9 mouse cellular contexts compared by ENCODE assay signal in genomic region chr2:148731614-148732326, GRCm38 (mm10). TPM values are rescaled to one million over a fixed set of nuclear protein-coding genes. Genes with fewer than 3 reads are reported as not detected.
DNase-seq lines count a peak whose midpoint lies in the region; ATAC-seq lines count a peak whose summit lies in the region.
"Had no signal": no experiment of that assay in that cellular context is flagged by ENCODE, and none has a peak within 500 bp of the region (broad histone marks: within the 10 kb centered on the region; RNA-seq: fewer than 3 reads in every experiment).

No protein-coding gene starts in this region.

- no peaks in the 10 kb centered on the region for H3K4me1 ChIP-seq in stomach, embryonic 15.5 days

- H3K27me3 ChIP-seq in stomach, embryonic 15.5 days (replicated peaks) = no peaks in the 10 kb centered on the region

- intact Hi-C loops in heart, postnatal 14 days (cut with DNase I) = no loop called here

- peak overlapping the region; percentile 92 for H3K4me2 ChIP-seq in stomach, embryonic 15.5 days

- H3K9ac ChIP-seq in stomach, embryonic 15.5 days = peak overlapping the region; percentile 81

- H3K27ac ChIP-seq in stomach, embryonic 15.5 days = no peak overlapping the region

- H3K9me3 ChIP-seq in stomach, embryonic 15.5 days = no peaks in the 10 kb centered on the region

- H3K4me3 ChIP-seq in stomach, embryonic 15.5 days (replicated peaks) = peak overlapping the region; percentile 80

- 1% methylated on average over 35 of the region's 35 CpGs for WGBS in stomach, embryonic 15.5 days

- peak; percentile 39; the same call in 1 of the 2 replicates for ATAC-seq in erythroid progenitor cell, adult 5-6 weeks (replicated peaks; ENCODE audit: low FRiP score, poor library complexity, severe bottlenecking)
- ATAC-seq in megakaryocyte progenitor cell, adult 5-6 weeks (replicated peaks; ENCODE audit: poor library complexity) = peak; percentile 33
- peak; percentile 42 for ATAC-seq in stomach, embryonic 15.5 days (ENCODE audit: insufficient read depth, low FRiP score, low read depth)

- H3K36me3 ChIP-seq in stomach, embryonic 15.5 days = no peaks in the 10 kb centered on the region

- peak; percentile 38 for DNase-seq in layer of hippocampus, adult 11-12 months (ENCODE audit: low spot score)
- no peak for DNase-seq in layer of hippocampus, adult 9-10 months (ENCODE audit: low spot score)
- DNase-seq in adrenal gland, postnatal 36 days = peak; percentile 46 to 60
- peak; percentile 10 to 38 for DNase-seq in heart, postnatal 14 days
- DNase-seq in layer of hippocampus, postnatal 25 days (ENCODE audit: extremely low spot score in 1 of 2, low spot score in 1 of 2) = peak; percentile 19 to 27

RNA-seq across cellular contexts. Expression of gene Napb, which starts 0.5 kb away (rescaled TPM):
- 1 to 10 TPM; 4.2 to 5.8 TPM for total RNA-seq in adrenal gland, postnatal 36 days (2021)
- 0.72 TPM in 1 of 2 replicates, not detected in the other for total RNA-seq in erythroid progenitor cell, adult 5-6 weeks (2015; ENCODE audit: low replicate concordance)
- not detected in 2 replicates for total RNA-seq in erythroid progenitor cell, adult 5-6 weeks (2017; ENCODE audit: low replicate concordance)
- total RNA-seq in heart, postnatal 14 days (2021) = 1 to 10 TPM; 1.6 to 2.1 TPM
- 100 to 1,000 TPM; 300 to 310 TPM for total RNA-seq in layer of hippocampus, postnatal 25 days (2021)
- total RNA-seq in megakaryocyte progenitor cell, adult 5-6 weeks (2015) = 0.64 and 0.81 TPM in 2 replicates
- total RNA-seq in megakaryocyte progenitor cell, adult 5-6 weeks (2017) = 0.37 and 0.84 TPM in 2 replicates
- 4.5 and 4.9 TPM in 2 replicates for polyA plus RNA-seq in stomach, embryonic 15.5 days (2015; fragmentation: Nextera tagmentation; extraction: Ambion mirVana)

RNA-seq across cellular contexts. Expression of gene Cstl1, which starts 18.4 kb away (rescaled TPM):
- under 1 TPM; 0.49 to 0.89 TPM for total RNA-seq in adrenal gland, postnatal 36 days (2021)
- total RNA-seq in erythroid progenitor cell, adult 5-6 weeks (2015; ENCODE audit: low replicate concordance) = not detected in 2 replicates
- total RNA-seq in erythroid progenitor cell, adult 5-6 weeks (2017; ENCODE audit: low replicate concordance) = not detected in 2 replicates
- total RNA-seq in heart, postnatal 14 days (2021) = not detected
- under 1 TPM in 1 of 2 experiments, not detected in 1; 0.85 TPM for total RNA-seq in layer of hippocampus, postnatal 25 days (2021)
- not detected in 2 replicates for total RNA-seq in megakaryocyte progenitor cell, adult 5-6 weeks (2015)
- total RNA-seq in megakaryocyte progenitor cell, adult 5-6 weeks (2017) = not detected in 2 replicates
- polyA plus RNA-seq in stomach, embryonic 15.5 days (2015; fragmentation: Nextera tagmentation; extraction: Ambion mirVana) = not detected in 2 replicates

RNA-seq across cellular contexts. Expression of gene Cst11, which starts 39.5 kb away (rescaled TPM):
- not detected for total RNA-seq in adrenal gland, postnatal 36 days (2021)
- not detected in 2 replicates for total RNA-seq in erythroid progenitor cell, adult 5-6 weeks (2015; ENCODE audit: low replicate concordance)
- total RNA-seq in erythroid progenitor cell, adult 5-6 weeks (2017; ENCODE audit: low replicate concordance) = not detected in 2 replicates
- not detected for total RNA-seq in heart, postnatal 14 days (2021)
- not detected for total RNA-seq in layer of hippocampus, postnatal 25 days (2021)
- total RNA-seq in megakaryocyte progenitor cell, adult 5-6 weeks (2015) = not detected in 2 replicates
- not detected in 2 replicates for total RNA-seq in megakaryocyte progenitor cell, adult 5-6 weeks (2017)
- polyA plus RNA-seq in stomach, embryonic 15.5 days (2015; fragmentation: Nextera tagmentation; extraction: Ambion mirVana) = not detected in 2 replicates
- total RNA-seq: layer of hippocampus, postnatal 36 days had no signal

RNA-seq across cellular contexts. Expression of gene 8030411F24Rik, which starts 50.0 kb away (rescaled TPM):
- total RNA-seq in adrenal gland, postnatal 36 days (2021) = not detected
- not detected in 2 replicates for total RNA-seq in erythroid progenitor cell, adult 5-6 weeks (2015; ENCODE audit: low replicate concordance)
- not detected in 2 replicates for total RNA-seq in erythroid progenitor cell, adult 5-6 weeks (2017; ENCODE audit: low replicate concordance)
- total RNA-seq in heart, postnatal 14 days (2021) = not detected
- total RNA-seq in layer of hippocampus, postnatal 25 days (2021) = not detected
- not detected in 2 replicates for total RNA-seq in megakaryocyte progenitor cell, adult 5-6 weeks (2015)
- not detected in 2 replicates for total RNA-seq in megakaryocyte progenitor cell, adult 5-6 weeks (2017)
- not detected in 2 replicates for polyA plus RNA-seq in stomach, embryonic 15.5 days (2015; fragmentation: Nextera tagmentation; extraction: Ambion mirVana)
- total RNA-seq: layer of hippocampus, postnatal 36 days had no signal

RNA-seq across cellular contexts. Expression of gene Gzf1, which starts 50.9 kb away (rescaled TPM):
- 10 to 100 TPM; 27.8 to 34.8 TPM for total RNA-seq in adrenal gland, postnatal 36 days (2021)
- 3.6 and 9.6 TPM in 2 replicates for total RNA-seq in erythroid progenitor cell, adult 5-6 weeks (2015; ENCODE audit: low replicate concordance)
- total RNA-seq in erythroid progenitor cell, adult 5-6 weeks (2017; ENCODE audit: low replicate concordance) = 7.1 and 11.0 TPM in 2 replicates
- total RNA-seq in heart, postnatal 14 days (2021) = 10 to 100 TPM; 20.6 to 21.3 TPM
- total RNA-seq in layer of hippocampus, postnatal 25 days (2021) = 10 to 100 TPM; 30.4 to 32.4 TPM
- 15.4 and 16.1 TPM in 2 replicates for total RNA-seq in megakaryocyte progenitor cell, adult 5-6 weeks (2015)
- total RNA-seq in megakaryocyte progenitor cell, adult 5-6 weeks (2017) = 18.7 and 20.9 TPM in 2 replicates
- polyA plus RNA-seq in stomach, embryonic 15.5 days (2015; fragmentation: Nextera tagmentation; extraction: Ambion mirVana) = 17.1 and 17.5 TPM in 2 replicates

Comparison
In these comparisons a context has a peak if more than half of its experiments do, and no peak if none do; other contexts are left out.
1. RNA of gene Napb, which starts 0.5 kb away (total RNA-seq): 300 to 310 TPM in layer of hippocampus, postnatal 25 days; 4.2 to 5.8 TPM in adrenal gland, postnatal 36 days, 1.6 to 2.1 TPM in heart, postnatal 14 days, 0.37 to 0.84 TPM in megakaryocyte progenitor cell, adult 5-6 weeks and 0.72 TPM in erythroid progenitor cell, adult 5-6 weeks; every median in the first group is over 10 times any median in the second.
2. Peak in every context shown above with its lines, with median percentiles within 50 percentile points of each other: ATAC-seq.